Mouse (Mus musculus): ENCODE measurements at regions not wholly inside any gene's neighbourhood (a gene's known extent, or its start where the extent isn't known, plus 50 kb on each side); places are given as distances from the start of the nearest gene placed in this dataset.

DNA sequence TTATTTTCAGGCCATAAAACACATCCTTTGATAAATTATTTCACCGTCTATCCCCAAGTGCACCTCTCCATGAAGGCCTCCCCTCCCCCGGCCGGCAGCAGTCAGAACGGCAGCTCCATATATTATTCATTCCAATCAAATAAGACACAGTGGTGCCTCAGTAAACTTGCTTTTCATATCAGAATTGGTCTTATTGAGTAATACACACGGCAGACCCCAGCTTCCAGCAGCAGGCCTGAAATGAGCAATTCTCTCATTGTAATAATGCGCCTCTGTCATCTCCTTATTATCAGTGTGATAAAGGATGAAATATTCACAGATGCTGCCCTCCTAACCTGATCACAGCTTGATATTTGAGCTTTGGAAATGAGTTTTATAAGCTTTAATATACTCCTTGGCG, 169.0 kb upstream of the 4930535I16Rik start:
- in situ Hi-C loops (cut with MseI, MboI): no loop called here

- in situ Hi-C loops (cut with MseI, MboI): no loop called here
These were observed 168.4 kb upstream of the 4930535I16Rik start for GRCm38 (mm10) chr4:124086254-124086653.

- in situ Hi-C loops (cut with MseI, MboI): no loop called here
These were observed 161.8 kb upstream of the 4930535I16Rik start for GRCm38 (mm10) chr4:124079603-124080002.

- in situ Hi-C loops (cut with MseI, MboI): no loop called here
These were observed 157.7 kb upstream of the 4930535I16Rik start for GRCm38 (mm10) chr4:124075551-124075950.

GRCm38 (mm10) chr4:124073646-124074045, 155.8 kb upstream of the 4930535I16Rik start:
- in situ Hi-C loops (cut with MseI, MboI): no loop called here

DNA sequence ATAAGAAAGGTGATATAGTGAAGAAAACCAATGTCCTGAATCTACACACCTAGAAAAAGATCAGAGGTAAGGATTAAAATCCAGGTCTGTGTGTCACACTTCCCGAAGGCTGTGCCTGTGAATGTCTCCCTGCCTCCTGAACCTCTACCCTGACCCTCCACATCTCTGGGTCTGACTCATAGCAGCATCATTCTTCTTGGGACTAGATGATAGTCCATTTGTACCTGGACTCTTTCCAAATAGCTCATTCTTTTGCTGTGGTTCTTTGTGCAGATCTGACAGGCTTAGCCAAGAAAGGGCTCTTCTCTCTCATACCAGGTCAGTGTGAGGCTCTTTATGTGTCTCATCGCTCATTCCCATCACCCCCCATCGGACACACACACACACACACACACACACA, 146.8 kb upstream of the 4930535I16Rik start:
- in situ Hi-C loops (cut with MseI, MboI): no loop called here

DNA sequence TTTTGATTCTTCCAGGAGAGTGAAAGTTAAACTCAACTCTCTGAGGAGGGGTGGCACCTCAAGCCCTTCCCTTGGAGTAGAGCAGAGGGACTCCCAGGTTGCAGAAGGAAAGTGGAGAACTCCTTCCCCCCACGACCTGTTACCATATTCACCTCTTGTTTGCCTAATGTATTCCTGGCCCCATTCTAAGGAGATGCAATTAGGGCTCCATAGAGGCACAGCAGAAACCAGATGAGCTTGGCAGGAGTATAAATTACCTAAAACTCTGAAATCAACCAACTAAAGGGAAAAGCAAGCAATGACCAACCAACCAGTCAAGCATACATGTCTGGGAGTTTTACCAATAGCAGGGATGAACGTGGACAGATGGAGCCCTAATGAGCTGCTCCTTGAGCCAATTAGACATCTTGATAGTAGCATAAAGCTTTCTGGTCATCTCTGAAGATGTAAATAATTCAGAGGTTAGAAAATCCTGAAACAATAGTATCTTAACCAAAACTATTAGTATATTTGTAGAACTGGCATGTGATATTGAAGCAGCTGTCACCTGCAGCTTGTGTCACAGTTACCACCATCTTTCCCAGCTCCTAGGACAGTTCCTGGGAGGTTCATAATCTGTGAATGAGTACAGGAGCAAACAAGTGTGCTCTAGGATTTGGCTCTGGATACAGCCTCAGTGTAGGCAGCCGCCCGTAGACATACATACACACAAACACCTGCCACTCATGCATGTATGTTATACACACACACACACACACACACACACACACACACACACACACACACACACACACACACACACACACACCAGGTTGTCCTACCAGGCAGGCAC, 145.7 kb upstream of the 4930535I16Rik start:
- in situ Hi-C loops (cut with MseI, MboI): no loop called here

DNA sequence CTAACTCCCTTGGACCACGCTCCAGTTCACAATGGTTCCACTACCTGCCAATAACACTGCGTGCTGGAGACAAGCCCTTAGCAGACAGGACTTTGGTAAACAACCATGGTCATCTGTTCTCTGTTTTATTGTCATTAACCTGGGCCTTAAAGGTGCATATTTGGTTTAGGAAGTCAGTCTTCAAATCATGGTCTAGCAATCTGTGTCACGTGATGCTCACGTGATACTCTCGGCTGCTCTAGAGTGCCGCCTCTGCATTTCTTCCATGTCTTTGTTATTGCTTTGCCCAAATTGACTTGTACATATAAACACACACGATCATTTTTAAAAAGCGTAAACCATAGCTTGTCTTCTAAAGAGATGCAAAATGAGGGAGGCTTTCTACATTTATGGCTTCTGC, 139.8 kb upstream of the 4930535I16Rik start:
- in situ Hi-C loops (cut with MseI, MboI): no loop called here

- in situ Hi-C loops (cut with MseI, MboI): no loop called here
These were observed 136.5 kb upstream of the 4930535I16Rik start for GRCm38 (mm10) chr4:124054240-124054760.

- in situ Hi-C loops (cut with MseI, MboI): no loop called here
These were observed 135.7 kb upstream of the 4930535I16Rik start for GRCm38 (mm10) chr4:124053340-124054038.

- in situ Hi-C loops (cut with MseI, MboI): no loop called here
These were observed 134.6 kb upstream of the 4930535I16Rik start for GRCm38 (mm10) chr4:124052387-124052786.

- in situ Hi-C loops (cut with MseI, MboI): no loop called here
These were observed 130.6 kb upstream of the 4930535I16Rik start for GRCm38 (mm10) chr4:124048348-124048831.

DNA sequence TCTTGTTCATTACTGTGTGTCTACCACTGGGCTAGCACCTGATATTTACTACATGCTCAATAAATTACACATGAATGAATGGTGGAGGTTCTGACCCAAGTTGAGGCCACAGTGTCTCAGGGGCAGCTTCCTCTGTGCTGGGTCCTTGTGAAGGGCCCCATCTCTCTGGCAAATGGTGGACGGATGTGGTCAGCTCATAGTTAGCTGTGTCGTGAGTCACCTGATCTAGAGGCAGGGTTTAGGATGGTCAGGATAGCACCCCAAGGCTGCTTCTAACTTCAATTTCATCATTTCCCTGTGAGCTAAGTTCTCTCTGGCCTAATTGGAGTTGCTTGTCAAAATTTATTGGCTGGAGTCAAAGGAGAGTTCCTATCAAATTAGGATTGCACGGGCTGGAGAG, 130.1 kb upstream of the 4930535I16Rik start:
- in situ Hi-C loops (cut with MseI, MboI): no loop called here

GRCm38 (mm10) chr4:124036483-124036882, 118.7 kb upstream of the 4930535I16Rik start:
- in situ Hi-C loops (cut with MseI, MboI): no loop called here

DNA sequence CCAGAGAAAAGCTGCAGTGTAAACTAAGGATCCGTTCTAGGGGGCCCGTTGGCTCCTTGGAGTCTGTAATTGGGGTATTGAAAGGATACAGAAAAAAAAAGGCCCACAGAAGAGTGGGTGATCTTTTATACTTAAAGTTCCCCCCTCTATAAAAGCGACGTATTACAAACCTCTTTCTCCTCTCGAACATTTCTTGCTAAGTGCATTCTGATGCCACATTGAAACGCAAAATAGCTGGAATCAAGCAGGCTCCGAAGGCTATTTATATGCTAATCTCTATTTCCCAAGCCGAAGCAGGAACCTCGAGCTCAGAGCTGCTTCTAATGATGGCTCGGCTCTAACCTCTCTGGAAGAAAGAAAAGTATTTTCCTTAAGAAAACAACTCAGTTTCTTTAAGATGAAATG, 117.8 kb upstream of the 4930535I16Rik start:
- in situ Hi-C loops (cut with MseI, MboI): no loop called here

DNA sequence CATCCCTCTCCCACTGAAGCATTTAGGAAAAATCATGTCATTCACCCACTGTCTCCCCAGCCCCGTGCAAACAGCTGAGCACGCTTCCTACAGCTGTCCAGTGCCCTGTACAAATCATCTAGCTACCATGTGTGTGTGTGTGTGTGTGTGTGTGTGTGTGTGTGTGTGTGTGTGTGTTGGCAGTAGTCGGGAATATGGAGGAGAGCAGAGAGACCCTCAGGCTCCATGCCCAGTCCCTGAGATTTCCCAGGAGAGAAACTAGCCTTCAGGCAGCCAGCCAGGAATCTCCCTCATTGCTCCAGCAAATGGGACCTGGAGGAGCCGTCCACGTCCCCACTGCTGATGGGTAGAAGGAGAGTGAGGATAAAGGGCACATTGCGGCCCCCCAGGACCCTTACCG, 117.4 kb upstream of the 4930535I16Rik start:
- in situ Hi-C loops (cut with MseI, MboI): no loop called here

- in situ Hi-C loops (cut with MseI, MboI): no loop called here
These were observed 110.2 kb upstream of the 4930535I16Rik start for GRCm38 (mm10) chr4:124028061-124028460.

GRCm38 (mm10) chr4:124016401-124016800, 98.6 kb upstream of the 4930535I16Rik start:
- in situ Hi-C loops (cut with MseI, MboI): no loop called here

- in situ Hi-C loops (cut with MseI, MboI): no loop called here
These were observed 97.5 kb upstream of the 4930535I16Rik start for GRCm38 (mm10) chr4:124015323-124015722.

DNA sequence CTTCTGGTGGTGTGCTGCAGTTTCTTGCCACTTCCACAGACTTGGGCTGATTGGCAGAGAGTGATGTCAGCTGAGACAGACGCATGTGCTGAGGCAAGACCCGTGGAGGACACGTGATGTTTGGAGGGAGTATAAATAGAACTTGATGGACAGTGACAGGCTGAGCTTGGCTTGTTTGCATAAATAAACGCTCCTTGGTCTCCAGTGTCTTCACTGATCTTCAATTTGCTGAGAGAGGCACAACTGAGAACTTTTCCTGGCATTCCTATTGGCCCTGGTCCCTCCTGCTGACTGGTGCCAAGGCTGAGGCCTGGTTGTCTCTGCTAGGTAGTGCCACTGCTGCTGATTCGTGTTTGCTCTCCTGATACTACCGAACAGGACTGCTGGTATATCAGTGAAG, 94.6 kb upstream of the 4930535I16Rik start:
- in situ Hi-C loops (cut with MseI, MboI): no loop called here

DNA sequence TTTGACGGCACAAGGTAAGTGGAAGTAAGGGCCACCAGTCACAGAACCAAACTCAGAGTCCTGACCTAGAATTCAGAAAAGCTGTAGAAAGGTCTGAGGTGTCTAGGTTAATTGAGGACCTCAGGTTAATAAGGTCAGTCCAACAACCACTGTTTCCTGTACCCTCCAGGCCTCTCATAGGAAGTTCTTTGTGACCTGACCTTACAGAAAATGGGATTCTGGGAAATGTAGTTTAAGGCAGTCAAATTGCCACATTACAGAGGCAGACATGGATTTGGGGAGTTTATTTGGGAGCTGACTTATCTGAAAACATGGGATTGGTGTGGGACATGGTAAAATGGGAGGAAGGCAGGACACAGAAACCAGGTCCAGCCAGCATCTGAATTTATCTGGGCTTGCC, 90.9 kb upstream of the 4930535I16Rik start:
- in situ Hi-C loops (cut with MseI, MboI): no loop called here

GRCm38 (mm10) chr4:124005626-124006315, 87.9 kb upstream of the 4930535I16Rik start:
- in situ Hi-C loops (cut with MseI, MboI): no loop called here

All from mouse trophoblast stem cell (cell line).